Mouse (Mus musculus) ES-CJ7 (cell line): ENCODE measurements at regions not wholly inside any gene's neighbourhood (a gene's known extent, or its start where the extent isn't known, plus 50 kb on each side); places are given as distances from the start of the nearest gene placed in this dataset.

ENCODE experiments used
- DNase-seq: peaks from one replicate; pipeline ENCODE4 v3.0.0; 2011; ENCODE audit warnings: low read depth, low spot score

GRCm38 (mm10) chr12:39952854-39953253 lies 85.0 kb downstream of the Arl4a start:
- DNase-seq, result no peak

- no peak for DNase-seq
Observed at GRCm38 (mm10) chr12:39951911-39952310, 85.9 kb downstream of the Arl4a start.

GRCm38 (mm10) chr12:39950270-39950801 lies 87.5 kb downstream of the Arl4a start:
- no peak for DNase-seq

- no peak for DNase-seq
Observed at GRCm38 (mm10) chr12:39942910-39943309, 94.9 kb downstream of the Arl4a start.

GRCm38 (mm10) chr12:39941162-39941561 lies 96.7 kb downstream of the Arl4a start:
- no peak for DNase-seq

GRCm38 (mm10) chr12:39939017-39939416 lies 98.8 kb downstream of the Arl4a start:
- no peak for DNase-seq

- DNase-seq, result no peak
Observed at GRCm38 (mm10) chr12:39938211-39938610, 99.6 kb downstream of the Arl4a start.

- DNase-seq, result no peak
Observed at GRCm38 (mm10) chr12:39936331-39936730, 101.5 kb downstream of the Arl4a start.

GRCm38 (mm10) chr12:39935775-39936174 lies 102.0 kb downstream of the Arl4a start:
- DNase-seq, result no peak

GRCm38 (mm10) chr12:39934877-39935276 lies 102.9 kb downstream of the Arl4a start:
- no peak for DNase-seq

GRCm38 (mm10) chr12:39931251-39931650 lies 106.6 kb downstream of the Arl4a start:
- DNase-seq, result no peak

GRCm38 (mm10) chr12:39927902-39928301 lies 109.9 kb downstream of the Arl4a start:
- DNase-seq, result no peak

- DNase-seq, result no peak
Observed at GRCm38 (mm10) chr12:39927014-39927413, 110.8 kb downstream of the Arl4a start.

GRCm38 (mm10) chr12:39921481-39921880 lies 116.3 kb downstream of the Arl4a start:
- no peak for DNase-seq

GRCm38 (mm10) chr12:39920466-39920913 lies 117.3 kb downstream of the Arl4a start:
- no peak for DNase-seq

GRCm38 (mm10) chr12:39919909-39920308 lies 117.9 kb downstream of the Arl4a start:
- no peak for DNase-seq

- peak; percentile 89 for DNase-seq
Observed at GRCm38 (mm10) chr12:39888493-39888892, 149.3 kb downstream of the Arl4a start.

GRCm38 (mm10) chr12:39885366-39885765 lies 152.5 kb downstream of the Arl4a start:
- DNase-seq, result no peak

GRCm38 (mm10) chr12:39880309-39880708 lies 157.5 kb downstream of the Arl4a start:
- no peak for DNase-seq

GRCm38 (mm10) chr12:39873917-39874316 lies 163.9 kb downstream of the Arl4a start:
- DNase-seq, result no peak

- DNase-seq, result no peak
Observed at GRCm38 (mm10) chr12:39861797-39862196, 176.0 kb downstream of the Arl4a start.

GRCm38 (mm10) chr12:39851610-39852009 lies 186.2 kb downstream of the Arl4a start:
- no peak for DNase-seq

- DNase-seq, result no peak
Observed at GRCm38 (mm10) chr12:39849346-39850058, 188.3 kb downstream of the Arl4a start.
